Mouse (Mus musculus) adrenal gland, adult 8-10 months (tissue): Measurements from ENCODE around the gene Ino80e. TPM values are rescaled to one million over a fixed set of nuclear protein-coding genes. Genes with fewer than 3 reads are reported as not detected.

Source experiments
- DNase-seq: peaks from one replicate; pipeline ENCODE4 v3.0.0; 2022
- total RNA-seq, 4 experiments: library from RNA; stranded (reverse); gene quantifications; 2 replicates each; pipeline ENCODE4 v1.2.4; 2022

Gene Ino80e
- total RNA-seq, 4 experiments from 2014 or later, result 42.7 to 56.2 (median 48.0) TPM

- peak; percentile 86 for DNase-seq
These were observed 53.3 kb downstream of the Ino80e start for GRCm38 (mm10) chr7:126808703-126809455.

- DNase-seq, result no peak
These were observed 54.8 kb downstream of the Ino80e start for GRCm38 (mm10) chr7:126807405-126807804.

- no peak for DNase-seq
These were observed 55.2 kb downstream of the Ino80e start for GRCm38 (mm10) chr7:126806956-126807355.

- DNase-seq, result no peak
These were observed 58.4 kb downstream of the Ino80e start for GRCm38 (mm10) chr7:126803751-126804150.

- peak; percentile 44 for DNase-seq
These were observed 59.0 kb downstream of the Ino80e start for GRCm38 (mm10) chr7:126803181-126803580.

- peak; percentile 62 for DNase-seq
These were observed 59.9 kb downstream of the Ino80e start for GRCm38 (mm10) chr7:126802134-126802889.

GRCm38 (mm10) chr7:126801057-126801422 is 61.1 kb downstream of the Ino80e start:
- DNase-seq, result no peak

Other genes starting within 250 kb of the Ino80e start
- gene Nupr1, start 231.5 kb downstream of the Ino80e start, total RNA-seq, result 10 to 100 TPM in 2 of 4 experiments, 1 to 10 TPM in 2; 7.9 to 17.5 (median 10.3) TPM
- 10 to 100 TPM; 30.5 to 44.4 (median 38.2) TPM for gene Sgf29, start 213.1 kb downstream of the Ino80e start, total RNA-seq
- gene Sult1a1, start 185.9 kb downstream of the Ino80e start, total RNA-seq, result 10 to 100 TPM; 33.4 to 42.0 (median 40.2) TPM
- 100 to 1,000 TPM in 1 of 4 experiments, 10 to 100 TPM in 3; 78.0 to 116 (median 95.6) TPM for gene Bola2, start 167.0 kb downstream of the Ino80e start, total RNA-seq
- gene Slx1b, start 166.6 kb downstream of the Ino80e start, total RNA-seq, result 10 to 100 TPM; 14.7 to 21.1 (median 18.2) TPM
- gene Coro1a, start 154.6 kb downstream of the Ino80e start, total RNA-seq, result 10 to 100 TPM; 21.0 to 28.2 (median 25.0) TPM
- 100 to 1,000 TPM; 117 to 195 (median 156) TPM for gene Mapk3, start 102.8 kb downstream of the Ino80e start, total RNA-seq
- gene Gdpd3, start 96.0 kb downstream of the Ino80e start, total RNA-seq, result 1 to 10 TPM; 1.8 to 9.2 (median 5.6) TPM
- 100 to 1,000 TPM; 114 to 148 (median 125) TPM for gene Ypel3, start 85.4 kb downstream of the Ino80e start, total RNA-seq
- under 1 TPM in 3 of 4 experiments, not detected in 1; 0.35 to 0.74 (median 0.56) TPM for gene Tbx6, start 80.9 kb downstream of the Ino80e start, total RNA-seq
- gene Ppp4c, start 69.9 kb downstream of the Ino80e start, total RNA-seq, result 100 to 1,000 TPM in 1 of 4 experiments, 10 to 100 TPM in 3; 85.9 to 100 (median 94.9) TPM
- gene Fam57b, start 64.7 kb downstream of the Ino80e start, total RNA-seq, result 10 to 100 TPM in 3 of 4 experiments, 1 to 10 TPM in 1; 9.4 to 16.7 (median 13.8) TPM
- not detected for gene 4930451I11Rik, start 30.7 kb downstream of the Ino80e start, total RNA-seq
- gene Doc2a, start 15.0 kb downstream of the Ino80e start, total RNA-seq, result 1 to 10 TPM in 2 of 4 experiments, under 1 TPM in 2; 0.15 to 1.4 (median 1.1) TPM
- 10 to 100 TPM in 3 of 4 experiments, 1 to 10 TPM in 1; 8.7 to 21.8 (median 15.2) TPM for gene Hirip3, start 405 bp downstream of the Ino80e start, total RNA-seq
- 100 to 1,000 TPM in 2 of 4 experiments, 10 to 100 TPM in 2; 68.1 to 117 (median 94.5) TPM for gene Taok2, start 22.3 kb upstream of the Ino80e start, total RNA-seq
- gene Tmem219, start 60.5 kb upstream of the Ino80e start, total RNA-seq, result 10 to 100 TPM; 29.4 to 48.6 (median 37.2) TPM
- 10 to 100 TPM; 20.9 to 35.2 (median 33.6) TPM for gene Kctd13, start 66.5 kb upstream of the Ino80e start, total RNA-seq
- gene Asphd1, start 87.2 kb upstream of the Ino80e start, total RNA-seq, result 1 to 10 TPM; 1.7 to 5.0 (median 3.7) TPM
- 100 to 1,000 TPM in 3 of 4 experiments, 10 to 100 TPM in 1; 94.1 to 133 (median 117) TPM for gene Sez6l2, start 88.2 kb upstream of the Ino80e start, total RNA-seq
- gene Cdipt, start 113.5 kb upstream of the Ino80e start, total RNA-seq, result 100 to 1,000 TPM in 3 of 4 experiments, 10 to 100 TPM in 1; 99.2 to 107 (median 103) TPM
- 1 to 10 TPM in 1 of 4 experiments, under 1 TPM in 3; 0.46 to 1.8 (median 0.71) TPM for gene Cdiptos, start 113.7 kb upstream of the Ino80e start, total RNA-seq
- gene Mvp, start 152.2 kb upstream of the Ino80e start, total RNA-seq, result 100 to 1,000 TPM; 117 to 186 (median 125) TPM
- 1 to 10 TPM in 1 of 4 experiments, not detected in 3; 1.5 TPM for gene Pagr1b, start 154.1 kb upstream of the Ino80e start, total RNA-seq
- 10 to 100 TPM in 3 of 4 experiments, 1 to 10 TPM in 1; 7.5 to 36.1 (median 14.3) TPM for gene Pagr1a, start 155.0 kb upstream of the Ino80e start, total RNA-seq
- gene Gm42742, start 158.7 kb upstream of the Ino80e start, total RNA-seq, result 10 to 100 TPM in 3 of 4 experiments, 1 to 10 TPM in 1; 5.5 to 40.3 (median 28.9) TPM
- 1 to 10 TPM; 2.4 to 8.7 (median 6.4) TPM for gene Prrt2, start 158.8 kb upstream of the Ino80e start, total RNA-seq
- 100 to 1,000 TPM in 3 of 4 experiments, 10 to 100 TPM in 1; 99.9 to 123 (median 111) TPM for gene Maz, start 164.7 kb upstream of the Ino80e start, total RNA-seq
- gene Kif22, start 180.1 kb upstream of the Ino80e start, total RNA-seq, result 1 to 10 TPM; 1.5 to 3.6 (median 1.8) TPM
- gene Zg16, start 225.0 kb upstream of the Ino80e start, total RNA-seq, result not detected
- 1 to 10 TPM; 1.4 to 1.8 (median 1.5) TPM for gene AI467606, start 229.0 kb upstream of the Ino80e start, total RNA-seq